Mouse (Mus musculus) heart, embryonic 10.5 days (tissue): Measurements from ENCODE around the gene Mdga1. TPM values are rescaled to one million over a fixed set of nuclear protein-coding genes. Genes with fewer than 3 reads are reported as not detected.

Experiments used
- DNase-seq: peaks from one replicate; pipeline ENCODE4 v3.0.0-alpha.2; 2017; ENCODE audit warnings: low spot score
- H3K27ac ChIP-seq: fragments of 300-500 bp; sonication (generic); 2 replicates; pipeline ENCODE4 v1.5.1; 2016; ENCODE audit warnings: mild to moderate bottlenecking
- H3K27me3 ChIP-seq: fragments of 300-500 bp; sonication (generic); 2 replicates; pipeline ENCODE4 v1.6.1; 2016; ENCODE audit warnings: mild to moderate bottlenecking; ENCODE audit not compliant: poor library complexity, insufficient read depth, severe bottlenecking
- H3K36me3 ChIP-seq: fragments of 300-500 bp; sonication (generic); 2 replicates; pipeline ENCODE4 v1.6.1; 2016; ENCODE audit warnings: mild to moderate bottlenecking, moderate library complexity
- H3K4me1 ChIP-seq: fragments of 300-500 bp; sonication (generic); 2 replicates; pipeline ENCODE4 v1.6.1; 2016; ENCODE audit warnings: mild to moderate bottlenecking
- H3K4me3 ChIP-seq: fragments of 300-500 bp; sonication (generic); 2 replicates; pipeline ENCODE4 v1.5.1; 2016; ENCODE audit warnings: mild to moderate bottlenecking, moderate library complexity
- H3K9me3 ChIP-seq: fragments of 300-500 bp; sonication (generic); 2 replicates; pipeline ENCODE4 v1.6.1; 2016; ENCODE audit warnings: mild to moderate bottlenecking, moderate library complexity
- WGBS: fragments of 180-500 bp; shearing (Covaris S2); methylation state at CpG from one replicate; pipeline ENCODE4 v1.1.7; 2016; 5-methylcytosine and 5-hydroxymethylcytosine counted together
- polyA plus RNA-seq: library from polyadenylated mRNA; unstranded; fragments of >200 nt; fragmentation: Nextera tagmentation; extraction: Ambion mirVana; gene quantifications from 2 replicates; pipeline ENCODE4 v1.2.1, GENCODE M21; 2016

The Mdga1 gene
- polyA plus RNA-seq, 1 experiment from 2014 or later = 1.7 TPM

- Histone ChIP-seq H3K27me3 (peaks cover 27% of the 10 kb centered on the region), H3K4me1 (peaks cover 15% of the 10 kb centered on the region), H3K36me3 (no peaks in the 10 kb centered on the region), H3K27ac (no peak overlapping the region), H3K9me3 (no peaks in the 10 kb centered on the region), H3K4me3 (no peak overlapping the region)
- DNase-seq = no peak
- WGBS = 79% methylated on average over 6 of the region's 6 CpGs
Observed at GRCm38 (mm10) chr17:29932753-29933152, 37.1 kb downstream of the Mdga1 start.

- no peak for DNase-seq
- Histone ChIP-seq H3K4me1 (peaks cover 15% of the 10 kb centered on the region), H3K9me3 (no peaks in the 10 kb centered on the region), H3K4me3 (no peak overlapping the region), H3K27me3 (peaks cover 27% of the 10 kb centered on the region), H3K36me3 (no peaks in the 10 kb centered on the region), H3K27ac (no peak overlapping the region)
- 76% methylated on average over 31 of the region's 31 CpGs for WGBS
Observed at GRCm38 (mm10) chr17:29931224-29931945, 38.5 kb downstream of the Mdga1 start.

- H3K36me3 ChIP-seq = no peaks in the 10 kb centered on the region
- no peak for DNase-seq
- WGBS = 13% methylated on average over 16 of the region's 16 CpGs
- H3K9me3 ChIP-seq = no peaks in the 10 kb centered on the region
- H3K27ac ChIP-seq = 0 out of 2 replicates have a peak overlapping the region, but pooled peaks have one; percentile 30
- peak overlapping the region; percentile 36 for H3K4me3 ChIP-seq
- H3K27me3 ChIP-seq = peaks cover 27% of the 10 kb centered on the region
- peaks cover 15% of the 10 kb centered on the region for H3K4me1 ChIP-seq
Observed at GRCm38 (mm10) chr17:29928751-29929237, 41.1 kb downstream of the Mdga1 start.

- Histone ChIP-seq H3K36me3 (no peaks in the 10 kb centered on the region), H3K9me3 (no peaks in the 10 kb centered on the region), H3K27ac (no peak overlapping the region), H3K27me3 (peaks cover 18% of the 10 kb centered on the region), H3K4me3 (no peak overlapping the region), H3K4me1 (peaks cover 19% of the 10 kb centered on the region)
- no peak for DNase-seq
- 58% methylated on average over 26 of the region's 26 CpGs for WGBS
Observed at GRCm38 (mm10) chr17:29925608-29926606, 44.0 kb downstream of the Mdga1 start.

DNA sequence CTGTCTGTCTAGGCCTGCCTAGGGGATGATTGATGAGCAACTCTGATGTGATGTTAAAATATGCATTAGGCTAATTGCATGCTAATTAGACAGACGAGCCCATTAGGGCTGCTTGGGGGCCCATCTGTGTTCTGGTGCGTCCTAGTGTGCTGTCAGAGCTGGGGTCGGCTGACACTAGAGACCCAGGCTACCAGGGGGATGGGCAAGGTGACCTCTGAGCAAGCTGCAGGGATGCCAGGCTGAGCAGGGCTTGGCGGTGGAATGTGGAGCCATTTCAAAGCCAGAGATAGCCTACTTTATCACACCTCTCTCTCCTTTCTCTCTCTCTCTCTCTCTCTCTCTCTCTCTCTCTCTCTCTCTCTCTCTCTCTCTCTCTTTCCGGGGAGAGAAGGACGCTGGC is 49.8 kb downstream of the Mdga1 start:
- WGBS = 25% methylated on average over 6 of the region's 6 CpGs
- Histone ChIP-seq H3K4me1 (peaks cover 35% of the 10 kb centered on the region), H3K27me3 (no peaks in the 10 kb centered on the region), H3K27ac (peak overlapping the region; percentile 48), H3K4me3 (no peak overlapping the region), H3K36me3 (no peaks in the 10 kb centered on the region), H3K9me3 (no peaks in the 10 kb centered on the region)
- DNase-seq = no peak

DNA sequence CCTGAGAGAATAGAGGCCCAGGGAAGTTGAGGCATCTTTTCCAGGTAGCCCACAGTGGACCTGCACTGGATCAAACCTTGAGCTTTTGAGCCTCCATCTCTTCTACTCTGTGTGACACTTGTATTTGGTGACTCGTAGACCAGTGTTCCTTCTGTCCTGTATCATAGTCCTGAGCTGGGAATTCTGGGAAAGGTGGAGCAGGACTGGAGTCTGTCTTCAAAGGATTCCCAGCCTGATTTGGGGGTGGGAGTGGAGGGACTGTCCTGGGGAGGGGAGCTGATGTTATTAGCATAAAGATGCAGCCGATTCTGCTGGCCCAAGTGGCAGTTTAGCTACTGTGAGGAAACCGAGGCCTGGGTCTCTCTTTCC is 50.4 kb downstream of the Mdga1 start:
- Histone ChIP-seq H3K4me1 (peaks cover 35% of the 10 kb centered on the region), H3K4me3 (no peak overlapping the region), H3K27me3 (no peaks in the 10 kb centered on the region), H3K27ac (peak overlapping the region; percentile 48; the same call in 1 of the 2 replicates), H3K9me3 (no peaks in the 10 kb centered on the region), H3K36me3 (no peaks in the 10 kb centered on the region)
- no peak for DNase-seq
- WGBS = 54% methylated on average over 3 of the region's 3 CpGs

GRCm38 (mm10) chr17:29918791-29919551 is 50.9 kb downstream of the Mdga1 start:
- WGBS = 71% methylated on average over 13 of the region's 13 CpGs
- Histone ChIP-seq H3K27me3 (no peaks in the 10 kb centered on the region), H3K9me3 (no peaks in the 10 kb centered on the region), H3K27ac (peak overlapping the region; percentile 48; the same call in 1 of the 2 replicates), H3K4me1 (peaks cover 35% of the 10 kb centered on the region), H3K36me3 (no peaks in the 10 kb centered on the region), H3K4me3 (no peak overlapping the region)
- DNase-seq = no peak

DNA sequence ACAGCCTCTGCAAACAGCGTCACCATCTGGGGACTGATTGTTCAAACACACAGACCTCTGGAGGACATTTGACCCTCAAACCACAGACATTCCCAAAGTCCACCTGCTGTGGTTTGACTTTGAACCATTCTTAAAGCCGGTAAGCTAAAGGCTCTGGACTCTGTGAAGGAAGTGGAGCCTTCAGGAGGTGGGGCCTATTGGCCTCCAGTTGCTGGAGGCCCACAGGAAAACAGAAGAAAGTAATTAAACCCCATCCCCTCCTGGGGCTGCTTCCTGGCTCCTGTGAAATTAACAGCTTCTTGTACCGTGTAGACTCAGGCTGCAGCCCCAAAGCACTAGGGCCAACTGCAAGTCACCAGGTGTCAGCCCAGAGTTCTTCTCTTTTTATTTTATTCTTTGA is 52.9 kb downstream of the Mdga1 start:
- Histone ChIP-seq H3K4me3 (no peak overlapping the region), H3K4me1 (peaks cover 44% of the 10 kb centered on the region), H3K9me3 (no peaks in the 10 kb centered on the region), H3K27me3 (no peaks in the 10 kb centered on the region), H3K27ac (no peak overlapping the region), H3K36me3 (no peaks in the 10 kb centered on the region)
- DNase-seq = no peak
- 22% methylated on average over 3 of the region's 3 CpGs for WGBS

DNA sequence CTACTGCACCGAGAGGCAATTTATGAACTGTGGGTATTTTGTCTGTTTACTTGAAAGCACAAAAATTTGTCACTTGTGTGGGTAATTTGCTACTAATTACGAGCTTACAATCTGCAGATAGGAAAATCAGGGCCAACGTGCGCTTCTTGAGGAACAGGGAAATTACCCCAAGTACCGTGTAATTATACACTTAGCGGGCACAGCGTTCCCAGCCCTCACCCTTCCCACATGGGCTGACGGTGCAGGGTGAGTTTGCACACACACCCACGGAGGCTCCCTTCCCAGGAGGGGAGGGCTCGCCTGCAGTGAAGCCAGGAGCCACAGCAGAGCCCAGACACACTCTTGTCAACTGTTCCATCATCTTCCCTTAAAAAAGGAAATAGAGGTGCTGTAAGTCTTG is 54.1 kb downstream of the Mdga1 start:
- H3K4me1 ChIP-seq = peaks cover 39% of the 10 kb centered on the region
- H3K4me3 ChIP-seq = no peak overlapping the region
- H3K27ac ChIP-seq = no peak overlapping the region
- H3K9me3 ChIP-seq = no peaks in the 10 kb centered on the region
- no peak for DNase-seq
- WGBS = 77% methylated on average over 10 of the region's 10 CpGs
- H3K27me3 ChIP-seq = no peaks in the 10 kb centered on the region
- no peaks in the 10 kb centered on the region for H3K36me3 ChIP-seq

GRCm38 (mm10) chr17:29913301-29913965 is 56.5 kb downstream of the Mdga1 start:
- peaks cover 19% of the 10 kb centered on the region for H3K4me1 ChIP-seq
- WGBS = 86% methylated on average over 16 of the region's 16 CpGs
- H3K27me3 ChIP-seq = no peaks in the 10 kb centered on the region
- peak overlapping the region; percentile 3; the same call in 1 of the 2 replicates for H3K27ac ChIP-seq
- no peak for DNase-seq
- no peaks in the 10 kb centered on the region for H3K36me3 ChIP-seq
- no peak overlapping the region for H3K4me3 ChIP-seq
- no peaks in the 10 kb centered on the region for H3K9me3 ChIP-seq

DNA sequence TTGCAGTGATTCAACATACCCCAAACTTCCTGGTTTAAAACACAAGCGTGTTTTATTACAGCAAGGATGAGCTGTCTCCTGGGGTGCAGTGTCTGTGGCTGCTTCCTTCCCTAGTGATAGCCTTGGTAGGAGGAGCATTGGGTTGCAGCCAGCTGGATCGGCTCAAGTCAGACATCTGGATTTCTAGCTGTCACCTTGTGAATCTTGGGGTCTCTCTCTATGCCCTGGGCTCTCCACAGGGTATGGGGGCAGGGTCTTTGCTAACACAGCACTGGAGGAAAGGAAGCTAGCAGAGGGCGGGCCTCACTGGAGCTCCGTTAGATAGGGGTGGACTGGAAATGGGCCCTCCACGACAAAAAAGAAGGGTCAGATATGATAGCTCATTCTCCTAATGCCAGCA is 57.2 kb downstream of the Mdga1 start:
- H3K4me3 ChIP-seq = no peak overlapping the region
- H3K4me1 ChIP-seq = peaks cover 12% of the 10 kb centered on the region; the same call in 1 of the 2 replicates
- H3K36me3 ChIP-seq = no peaks in the 10 kb centered on the region
- WGBS = 28% methylated on average over 5 of the region's 5 CpGs
- H3K9me3 ChIP-seq = no peaks in the 10 kb centered on the region
- DNase-seq = no peak
- no peaks in the 10 kb centered on the region for H3K27me3 ChIP-seq
- 0 out of 2 replicates have a peak overlapping the region, but pooled peaks have one; percentile 3 for H3K27ac ChIP-seq

DNA sequence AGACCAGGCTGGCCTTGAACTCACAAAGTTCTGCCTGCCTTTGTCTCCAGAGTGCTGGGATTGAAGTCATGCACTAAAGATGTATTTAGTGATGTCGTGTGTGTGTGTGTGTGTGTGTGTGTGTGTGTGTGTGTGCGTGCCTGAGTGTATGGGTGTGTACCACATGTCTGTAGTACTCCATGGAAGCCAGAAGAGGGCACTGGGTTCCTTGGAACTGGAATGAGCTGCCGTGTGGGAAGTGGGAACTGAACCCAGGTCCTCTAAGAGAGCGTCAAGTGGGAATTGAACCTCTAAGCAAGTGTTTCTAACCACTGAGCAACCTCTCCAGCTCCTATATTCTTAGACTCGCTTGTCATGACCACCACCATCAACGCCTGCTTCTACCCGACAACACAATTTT is 60.9 kb downstream of the Mdga1 start:
- H3K4me3 ChIP-seq = no peak overlapping the region
- H3K36me3 ChIP-seq = no peaks in the 10 kb centered on the region
- no peaks in the 10 kb centered on the region for H3K9me3 ChIP-seq
- H3K27me3 ChIP-seq = no peaks in the 10 kb centered on the region
- no peak overlapping the region for H3K27ac ChIP-seq
- 88% methylated on average over 7 of the region's 7 CpGs for WGBS
- peaks cover 9% of the 10 kb centered on the region; the same call in 1 of the 2 replicates for H3K4me1 ChIP-seq
- DNase-seq = no peak
